Mouse (Mus musculus) G1E (cell line): ENCODE measurements around the gene Smo. TPM values are rescaled to one million over a fixed set of nuclear protein-coding genes. Genes with fewer than 3 reads are reported as not detected.
A peak's percentile ranks its signal among the peaks of the same experiment; 100 is the strongest.

Experiments
- ATAC-seq: 2 replicates; pipeline ENCODE4 v1.8.0; 2016; ENCODE audit warnings: mild to moderate bottlenecking; ENCODE audit not compliant: insufficient number of reproducible peaks, poor library complexity, low FRiP score, severe bottlenecking; ENCODE audit errors: extremely low read depth
- DNase-seq: peaks from one replicate; pipeline ENCODE4 v3.0.0; 2012; ENCODE audit warnings: low spot score
- H3K27me3 ChIP-seq: 2 replicates; pipeline ENCODE4 v1.6.1; 2012; ENCODE audit warnings: mild to moderate bottlenecking, low read length, inconsistent platforms; ENCODE audit not compliant: insufficient read depth
- H3K36me3 ChIP-seq: replicated peaks from 2 replicates; pipeline ENCODE3; 2012; ENCODE audit warnings: mild to moderate bottlenecking, inconsistent platforms
- H3K4me1 ChIP-seq: 2 replicates; pipeline ENCODE4 v1.6.1; 2012; ENCODE audit warnings: low read depth, low read length, inconsistent platforms, mixed read lengths; ENCODE audit not compliant: insufficient read depth
- H3K4me3 ChIP-seq: 2 replicates; pipeline ENCODE4 v1.5.1; 2012; ENCODE audit warnings: low read depth, mild to moderate bottlenecking, inconsistent platforms, low read length, moderate library complexity, mixed read lengths
- H3K9me3 ChIP-seq: replicated peaks from 2 replicates; pipeline ENCODE4 v1.6.1; 2012; ENCODE audit warnings: inconsistent platforms
- CTCF ChIP-seq: IDR thresholded peaks from 2 replicates; pipeline ENCODE4 v1.5.1; 2012; ENCODE audit warnings: low read depth, low read length, inconsistent platforms, mixed read lengths
- GATA1 ChIP-seq: IDR thresholded peaks from 2 replicates; pipeline ENCODE4 v1.6.1; 2012; ENCODE audit warnings: borderline replicate concordance, low read length, inconsistent platforms, mixed read lengths
- GATA2 ChIP-seq: IDR thresholded peaks from 2 replicates; pipeline ENCODE4 v1.6.1; 2012; ENCODE audit warnings: low read depth, low read length, inconsistent platforms, borderline replicate concordance
- POLR2AphosphoS5 ChIP-seq: IDR thresholded peaks from 2 replicates; pipeline ENCODE4 v1.6.1; 2012; ENCODE audit warnings: low read depth, low read length, inconsistent platforms; ENCODE audit not compliant: insufficient replicate concordance
- TAL1 ChIP-seq: conservative IDR thresholded peaks from 2 replicates; pipeline ENCODE4 v1.6.1; 2012; ENCODE audit warnings: low read depth, low read length, inconsistent platforms, mixed read lengths
- polyA plus RNA-seq: library from polyadenylated mRNA; stranded (reverse); fragments of >175 nt; gene quantifications from 2 replicates; pipeline ENCODE4 v1.2.3, GENCODE M21; 2012
- total RNA-seq, 2 experiments: library from RNA; stranded (forward) in 1 of 2; stranded (reverse) in 1 of 2; fragments of 200-1000 nt in 1 of 2; fragments of >200 nt in 1 of 2; fragmentation: Nextera tagmentation in 1 of 2; gene quantifications; 2 replicates each; pipeline ENCODE4 v1.2.3; 2014 to 2017

Smo gene
- total and polyA plus RNA-seq, 3 experiments, result 42.0 to 72.7 (median 47.8) TPM

- H3K36me3 ChIP-seq, result peaks cover 68% of the 10 kb centered on the region
- TF ChIP-seq POLR2AphosphoS5 (no peak), GATA2 (no peak), TAL1 (no peak), CTCF (no peak), GATA1 (no peak)
- peaks cover 24% of the 10 kb centered on the region for H3K4me1 ChIP-seq
- no peak overlapping the region; the same call in 1 of the 2 replicates for H3K4me3 ChIP-seq
- H3K9me3 ChIP-seq, result no peaks in the 10 kb centered on the region
- DNase-seq (no peak), ATAC-seq (no peak)
- no peaks in the 10 kb centered on the region for H3K27me3 ChIP-seq
Measured at GRCm38 (mm10) chr6:29718894-29719329, 16.4 kb upstream of the Smo start.

DNA sequence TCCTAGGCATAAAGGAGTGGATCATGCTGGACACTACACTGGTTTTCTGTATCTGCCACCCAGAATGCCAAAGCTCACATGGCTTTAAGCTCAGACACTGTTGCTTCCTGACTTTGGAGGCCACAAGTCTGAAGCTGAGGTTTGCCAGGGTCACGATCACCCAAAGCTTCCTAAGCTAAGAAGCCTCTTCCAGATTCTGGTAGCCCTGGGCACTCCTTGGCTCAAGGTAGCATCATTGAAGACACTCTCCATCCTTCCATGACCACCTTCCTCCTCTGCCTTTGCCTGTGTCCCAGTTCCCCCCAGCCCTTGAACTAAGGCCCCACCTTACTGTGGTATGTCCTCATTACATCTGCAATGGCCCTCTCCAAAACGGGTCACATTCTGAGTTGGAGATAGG is 13.4 kb upstream of the Smo start:
- ATAC-seq (no peak), DNase-seq (no peak)
- H3K36me3 ChIP-seq, result peaks cover 44% of the 10 kb centered on the region
- peaks cover 21% of the 10 kb centered on the region for H3K4me1 ChIP-seq
- H3K9me3 ChIP-seq, result no peaks in the 10 kb centered on the region
- no peaks in the 10 kb centered on the region for H3K27me3 ChIP-seq
- H3K4me3 ChIP-seq, result no peak overlapping the region
- TF ChIP-seq CTCF (no peak), TAL1 (no peak), POLR2AphosphoS5 (no peak), GATA2 (no peak), GATA1 (no peak)

DNA sequence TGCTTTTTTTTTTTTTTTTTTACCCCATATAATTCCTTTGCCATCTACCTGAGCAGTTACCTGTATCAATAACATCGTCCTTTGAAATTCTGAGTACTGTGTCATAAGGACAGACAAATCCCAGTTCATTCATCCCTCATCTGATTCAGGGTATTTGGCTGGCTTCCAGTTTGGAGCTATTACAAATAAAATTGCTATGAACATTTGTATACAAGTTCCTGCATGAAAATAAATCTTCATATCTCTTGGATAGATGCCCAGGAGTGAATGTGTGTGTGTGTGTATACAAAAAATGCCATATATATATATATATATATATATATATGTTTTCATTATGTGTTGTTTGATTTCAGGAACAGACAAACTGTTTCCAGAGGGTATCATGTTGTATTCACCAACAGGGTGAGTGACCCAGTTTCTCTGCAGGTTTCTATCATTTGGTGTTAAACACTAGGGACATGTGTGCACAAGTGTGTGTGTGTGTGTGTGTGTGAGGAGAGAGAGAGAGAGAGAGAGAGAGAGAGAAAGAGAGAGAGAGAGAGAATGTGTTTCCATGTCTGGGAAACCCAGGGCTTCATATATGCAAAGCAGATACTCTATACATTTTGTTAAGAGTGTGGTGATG is 8.6 kb upstream of the Smo start:
- H3K9me3 ChIP-seq, result no peaks in the 10 kb centered on the region

GRCm38 (mm10) chr6:29728035-29728434 is 7.3 kb upstream of the Smo start:
- no peak for ATAC-seq
- DNase-seq, result no peak
- TF ChIP-seq TAL1 (no peak), CTCF (no peak), GATA1 (no peak), GATA2 (no peak), POLR2AphosphoS5 (no peak)
- Histone ChIP-seq H3K36me3 (no peaks in the 10 kb centered on the region), H3K27me3 (peaks cover 10% of the 10 kb centered on the region; the same call in 1 of the 2 replicates), H3K9me3 (no peaks in the 10 kb centered on the region), H3K4me3 (no peak overlapping the region), H3K4me1 (peaks cover 19% of the 10 kb centered on the region; the same call in 1 of the 2 replicates)

More for the DNA sequence above, 8.6 kb upstream of the Smo start:
- H3K36me3 ChIP-seq, result peaks cover 3% of the 10 kb centered on the region
- H3K4me1 ChIP-seq, result peaks cover 13% of the 10 kb centered on the region; the same call in 1 of the 2 replicates
- no peak for ATAC-seq
- no peak for TF ChIP-seq TAL1
- no peak for TF ChIP-seq POLR2AphosphoS5
- TF ChIP-seq GATA1, result no peak
- TF ChIP-seq GATA2, result no peak
- no peak for TF ChIP-seq CTCF
- DNase-seq, result no peak
- peaks cover 10% of the 10 kb centered on the region; the same call in 1 of the 2 replicates for H3K27me3 ChIP-seq
- no peak overlapping the region for H3K4me3 ChIP-seq

GRCm38 (mm10) chr6:29729491-29729890 is 5.8 kb upstream of the Smo start:
- peaks cover 25% of the 10 kb centered on the region for H3K4me1 ChIP-seq
- no peak for TF ChIP-seq GATA2
- TF ChIP-seq TAL1, result no peak
- TF ChIP-seq GATA1, result no peak
- no peak for TF ChIP-seq CTCF
- TF ChIP-seq POLR2AphosphoS5, result no peak
- no peak for DNase-seq
- H3K27me3 ChIP-seq, result peaks cover 10% of the 10 kb centered on the region; the same call in 1 of the 2 replicates
- no peak for ATAC-seq
- H3K9me3 ChIP-seq, result no peaks in the 10 kb centered on the region
- no peak overlapping the region for H3K4me3 ChIP-seq
- no peaks in the 10 kb centered on the region for H3K36me3 ChIP-seq

GRCm38 (mm10) chr6:29735689-29736451 is 567 bp downstream of the Smo start:
- Histone ChIP-seq H3K9me3 (no peaks in the 10 kb centered on the region), H3K36me3 (peaks cover 27% of the 10 kb centered on the region), H3K27me3 (0 out of 2 replicates have a peak, but pooled peaks cover under 1% of the 10 kb centered on the region), H3K4me1 (peaks cover 42% of the 10 kb centered on the region), H3K4me3 (peak overlapping the region; percentile 90)
- TF ChIP-seq GATA1 (no peak), TAL1 (no peak), POLR2AphosphoS5 (no peak), GATA2 (no peak), CTCF (no peak)
- ATAC-seq (peak; percentile 52; the same call in 1 of the 2 replicates), DNase-seq (peak; percentile 52)
